Mouse (Mus musculus) forebrain, postnatal 0 days (tissue): ENCODE data around the gene Tmem255b. TPM values are rescaled to one million over a fixed set of nuclear protein-coding genes. Genes with fewer than 3 reads are reported as not detected.

Experiments used
- ATAC-seq: fragments of 200-750 bp; cut with Nextera tagmentation; 2 replicates; pipeline ENCODE4 v1.8.0; 2017; ENCODE audit warnings: mild to moderate bottlenecking, moderate library complexity
- DNase-seq: peaks from one replicate; pipeline ENCODE4 v3.0.0-alpha.2; 2015
- H3K27ac ChIP-seq: fragments of 300-500 bp; sonication (generic); 2 replicates; pipeline ENCODE4 v1.5.1; 2014; ENCODE audit warnings: low read depth, mild to moderate bottlenecking, antibody characterized with exemption, low read length, moderate library complexity, mixed read lengths
- H3K27me3 ChIP-seq: fragments of 300-500 bp; sonication (generic); 2 replicates; pipeline ENCODE4 v1.6.1; 2014; ENCODE audit warnings: mild to moderate bottlenecking, low read length, mixed read lengths; ENCODE audit not compliant: insufficient read depth
- H3K36me3 ChIP-seq: fragments of 300-500 bp; sonication (generic); 2 replicates; pipeline ENCODE4 v1.6.1; 2014; ENCODE audit warnings: mild to moderate bottlenecking, moderate library complexity; ENCODE audit not compliant: insufficient read depth
- H3K4me1 ChIP-seq: fragments of 300-500 bp; sonication (generic); 2 replicates; pipeline ENCODE4 v1.6.1; 2014; ENCODE audit warnings: antibody characterized with exemption; ENCODE audit not compliant: insufficient read depth
- H3K4me2 ChIP-seq: fragments of 300-500 bp; sonication (generic); 2 replicates; pipeline ENCODE4 v1.6.1; 2014; ENCODE audit warnings: low read depth, mild to moderate bottlenecking, moderate library complexity
- H3K4me3 ChIP-seq: fragments of 300-500 bp; sonication (generic); 2 replicates; pipeline ENCODE4 v1.5.1; 2014; ENCODE audit warnings: low read depth, low read length, mixed read lengths
- H3K9ac ChIP-seq: fragments of 300-500 bp; sonication (generic); 2 replicates; pipeline ENCODE4 v1.6.1; 2014; ENCODE audit warnings: mild to moderate bottlenecking
- H3K9me3 ChIP-seq: fragments of 300-500 bp; sonication (generic); 2 replicates; pipeline ENCODE4 v1.6.1; 2016; ENCODE audit warnings: low read length
- CTCF ChIP-seq: sonication (generic); IDR thresholded peaks from 2 replicates; pipeline ENCODE4 v1.5.1; 2016; ENCODE audit warnings: antibody characterized with exemption, control low read depth, low read depth
- WGBS: fragments of 180-500 bp; shearing (Covaris S2); extraction: QIAGEN DNeasy Blood & Tissue Kit; methylation state at CpG from one replicate; pipeline ENCODE4 v1.1.7; 2014; 5-methylcytosine and 5-hydroxymethylcytosine counted together
- polyA plus RNA-seq: library from polyadenylated mRNA; unstranded; fragments of >200 nt; fragmentation: Nextera tagmentation; extraction: Ambion mirVana; gene quantifications from 2 replicates; pipeline ENCODE4 v1.2.1, GENCODE M21; 2015
- total RNA-seq: library from RNA; depleted of rRNA; stranded (reverse); fragments of >200 nt; gene quantifications from 2 replicates; pipeline ENCODE4 v1.2.3, GENCODE M21; 2014

Gene Tmem255b
- total and polyA plus RNA-seq, 2 experiments from 2014 or later, result 1.0 to 1.6 TPM

DNA sequence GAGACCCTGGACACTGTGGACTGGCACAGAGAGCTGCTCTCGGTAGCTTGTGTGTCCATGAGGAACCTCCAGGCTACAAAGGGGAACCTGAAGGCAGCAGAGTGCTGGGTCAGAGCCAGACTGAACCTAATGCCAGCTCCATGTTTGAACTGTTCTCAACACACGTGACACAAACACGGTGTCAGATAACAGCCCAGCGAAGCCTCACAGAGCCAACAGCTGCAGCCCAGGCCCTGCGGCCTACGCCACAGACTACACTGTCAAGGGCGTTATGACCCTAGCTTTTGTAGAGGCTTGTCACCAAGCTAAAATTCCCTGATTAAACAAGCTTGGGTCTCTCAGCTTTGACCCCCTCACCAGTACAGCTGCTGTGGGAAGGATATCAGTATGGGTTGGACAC, 37.3 kb downstream of the Tmem255b start:
- peaks cover 14% of the 10 kb centered on the region for H3K36me3 ChIP-seq
- H3K27ac ChIP-seq, result no peak overlapping the region
- no peaks in the 10 kb centered on the region for H3K9me3 ChIP-seq
- H3K9ac ChIP-seq, result no peak overlapping the region
- no peak overlapping the region for H3K4me2 ChIP-seq
- 77% methylated on average over 7 of the region's 7 CpGs for WGBS
- no peak for TF ChIP-seq CTCF
- H3K4me1 ChIP-seq, result no peaks in the 10 kb centered on the region
- no peak overlapping the region for H3K4me3 ChIP-seq
- ATAC-seq, result no peak
- DNase-seq, result no peak
- H3K27me3 ChIP-seq, result no peaks in the 10 kb centered on the region

DNA sequence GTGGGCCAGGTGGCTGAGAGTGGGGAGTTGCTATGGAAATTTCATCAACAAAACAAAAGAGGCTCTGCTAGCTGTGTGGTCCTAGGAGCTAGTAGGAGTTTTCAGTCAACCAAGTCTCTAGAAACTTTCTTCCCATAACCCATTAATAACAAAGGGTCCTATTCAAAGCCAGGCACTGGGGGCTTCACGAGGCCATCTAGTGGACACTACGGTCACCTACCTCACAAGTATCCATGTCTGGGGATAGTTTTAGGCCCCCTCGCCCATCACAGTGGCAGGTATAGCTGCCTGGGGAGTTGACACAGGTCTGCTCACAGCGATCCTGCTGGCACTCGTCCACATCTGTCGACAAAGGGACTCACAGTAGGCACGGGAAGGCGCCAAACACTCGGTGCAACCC, 40.9 kb downstream of the Tmem255b start:
- no peaks in the 10 kb centered on the region for H3K27me3 ChIP-seq
- DNase-seq, result no peak
- H3K9me3 ChIP-seq, result no peaks in the 10 kb centered on the region
- H3K9ac ChIP-seq, result no peak overlapping the region
- no peak overlapping the region for H3K4me2 ChIP-seq
- no peaks in the 10 kb centered on the region for H3K4me1 ChIP-seq
- peak; percentile 39 for TF ChIP-seq CTCF
- no peak for ATAC-seq
- no peak overlapping the region for H3K27ac ChIP-seq
- peaks cover 16% of the 10 kb centered on the region for H3K36me3 ChIP-seq
- no peak overlapping the region for H3K4me3 ChIP-seq
- 61% methylated on average over 9 of the region's 9 CpGs for WGBS

DNA sequence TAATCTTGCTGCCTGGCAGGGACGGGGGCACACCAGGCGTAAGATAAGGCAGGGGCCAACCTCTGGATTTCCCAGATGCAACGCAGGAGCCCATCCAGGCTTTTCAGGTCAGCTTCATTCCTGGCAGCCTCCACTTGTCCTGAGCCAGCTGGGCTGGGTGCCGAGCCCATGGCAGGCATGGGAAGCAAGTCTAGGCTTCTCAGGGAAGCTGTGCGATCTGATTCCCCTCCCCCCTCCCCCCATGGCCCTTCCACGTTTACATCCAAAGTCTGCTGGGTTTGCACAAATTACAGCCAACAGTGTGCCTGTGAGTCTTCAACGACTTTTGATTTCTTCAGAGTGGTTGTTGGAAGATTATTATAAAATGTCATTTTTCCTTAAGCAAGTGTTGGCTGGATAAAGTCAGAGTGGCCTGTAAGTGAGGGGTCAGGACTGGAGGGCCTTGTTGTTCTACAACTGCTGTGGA, 46.1 kb downstream of the Tmem255b start:
- no peak for DNase-seq
- ATAC-seq, result no peak

DNA sequence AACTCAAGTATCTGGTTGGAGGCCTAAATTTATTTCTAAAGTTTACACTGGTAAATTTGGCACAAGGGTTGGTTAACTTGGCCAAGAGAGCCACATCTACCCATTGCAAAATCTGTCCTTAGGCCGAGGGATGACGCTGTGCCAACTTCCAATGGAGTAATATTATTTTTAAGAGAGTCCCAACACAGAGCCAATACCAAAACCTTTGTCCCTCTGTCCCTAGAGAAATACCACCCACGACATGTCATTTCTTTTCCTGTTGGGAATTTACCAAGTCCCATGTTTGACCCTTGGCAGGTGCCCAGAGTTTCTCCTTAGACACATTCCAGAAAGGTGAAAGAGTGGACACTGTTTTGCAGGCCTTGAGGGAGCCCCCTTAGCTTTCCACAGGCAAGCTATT, 46.6 kb downstream of the Tmem255b start:
- H3K4me3 ChIP-seq, result no peak overlapping the region
- DNase-seq (no peak), ATAC-seq (no peak)
- no peak overlapping the region for H3K9ac ChIP-seq
- WGBS, result 85% methylated on average over 3 of the region's 3 CpGs
- peaks cover 18% of the 10 kb centered on the region for H3K36me3 ChIP-seq
- TF ChIP-seq CTCF, result no peak
- no peaks in the 10 kb centered on the region for H3K9me3 ChIP-seq
- H3K27me3 ChIP-seq, result no peaks in the 10 kb centered on the region
- no peaks in the 10 kb centered on the region for H3K4me1 ChIP-seq
- H3K27ac ChIP-seq, result no peak overlapping the region
- no peak overlapping the region for H3K4me2 ChIP-seq

More for the DNA sequence above, 46.1 kb downstream of the Tmem255b start:
- TF ChIP-seq CTCF, result no peak
- Histone ChIP-seq H3K27me3 (no peaks in the 10 kb centered on the region), H3K27ac (no peak overlapping the region), H3K9ac (no peak overlapping the region), H3K4me2 (no peak overlapping the region), H3K4me3 (no peak overlapping the region), H3K9me3 (no peaks in the 10 kb centered on the region), H3K4me1 (no peaks in the 10 kb centered on the region), H3K36me3 (peaks cover 18% of the 10 kb centered on the region)
- 79% methylated on average over 7 of the region's 7 CpGs for WGBS

DNA sequence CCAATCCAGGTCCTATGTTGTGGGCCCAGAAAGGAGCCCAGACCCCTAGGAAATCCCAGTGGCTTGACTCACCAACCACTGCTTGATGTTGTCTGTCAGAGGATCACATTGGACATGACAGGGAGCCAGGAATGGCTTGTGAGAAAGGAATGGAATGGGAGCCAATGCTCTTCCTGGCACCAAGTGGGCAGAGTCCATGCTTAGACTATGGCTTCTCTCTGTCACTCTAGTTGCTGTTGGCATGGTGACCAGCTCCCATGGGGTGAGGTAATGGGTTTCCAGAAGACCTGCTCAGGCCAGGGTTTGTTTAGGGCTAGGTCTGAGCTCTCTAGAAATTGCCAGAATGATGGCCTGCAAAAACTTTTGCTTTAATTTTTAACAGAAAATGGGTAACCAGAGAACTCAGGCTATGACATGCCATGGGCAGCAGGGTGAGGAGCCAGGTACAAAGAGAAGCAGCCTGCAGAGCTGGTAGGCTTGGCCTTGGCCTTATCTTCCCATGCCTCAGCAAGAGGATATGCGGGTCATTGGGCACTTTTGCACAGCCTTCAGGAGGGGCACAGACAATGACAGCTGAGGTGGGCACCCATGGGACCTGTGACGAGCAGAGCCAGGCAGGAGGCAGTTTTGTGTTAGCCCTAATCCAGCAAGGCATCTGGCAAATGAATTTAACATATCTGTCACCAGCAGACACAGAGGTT, 47.3 kb downstream of the Tmem255b start:
- whole genome bisulfite sequencing, result 92% methylated on average over 2 of the region's 2 CpGs
- Histone ChIP-seq H3K36me3 (peaks cover 18% of the 10 kb centered on the region), H3K9ac (no peak overlapping the region), H3K4me2 (no peak overlapping the region), H3K27me3 (no peaks in the 10 kb centered on the region), H3K9me3 (no peaks in the 10 kb centered on the region), H3K27ac (no peak overlapping the region), H3K4me3 (no peak overlapping the region), H3K4me1 (no peaks in the 10 kb centered on the region)
- DNase-seq (no peak), ATAC-seq (no peak)
- no peak for TF ChIP-seq CTCF

DNA sequence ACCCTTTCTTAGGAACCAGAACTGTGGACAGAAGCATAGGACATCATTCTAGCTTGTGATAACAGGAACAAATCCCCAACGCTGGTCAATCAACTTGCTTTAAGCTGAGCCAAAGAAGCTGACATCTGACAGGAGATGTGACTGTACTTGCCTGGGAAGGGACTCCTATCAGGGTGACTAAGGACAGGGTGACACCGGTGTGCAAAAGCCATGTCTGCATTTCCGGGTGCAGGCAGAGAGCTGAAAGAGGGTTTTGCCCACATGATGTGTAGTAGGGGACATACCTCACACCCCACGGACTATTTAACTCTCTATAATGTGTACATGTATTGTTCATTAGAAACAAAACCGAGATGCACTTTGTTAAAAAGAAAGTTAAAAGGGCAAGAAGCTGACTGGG, 48.2 kb downstream of the Tmem255b start:
- no peak for TF ChIP-seq CTCF
- 87% methylated on average over 5 of the region's 5 CpGs for WGBS
- no peak overlapping the region for H3K4me2 ChIP-seq

DNA sequence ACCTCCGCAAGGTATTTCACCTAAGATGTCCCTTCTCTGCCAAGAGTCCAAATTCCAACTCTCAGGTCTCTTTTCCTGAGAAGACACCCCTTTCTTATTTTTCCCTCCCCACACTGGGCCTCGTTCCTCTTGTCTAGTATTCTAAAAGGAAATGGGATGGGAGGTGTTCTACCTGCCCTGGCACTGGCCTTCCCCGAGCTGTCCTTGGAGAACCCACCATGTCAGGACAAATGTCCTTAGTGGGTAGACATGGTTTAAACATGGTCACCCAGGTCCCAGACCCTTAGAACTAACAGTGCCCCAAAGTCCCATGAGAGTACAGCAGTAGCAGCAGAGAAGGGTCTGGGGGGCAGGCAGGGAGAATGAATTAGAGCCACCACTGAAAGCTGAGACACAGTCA, 54.4 kb downstream of the Tmem255b start:
- no peak overlapping the region for H3K4me2 ChIP-seq
- DNase-seq (no peak), ATAC-seq (no peak)
- H3K4me1 ChIP-seq, result peaks cover 8% of the 10 kb centered on the region; the same call in 1 of the 2 replicates
- no peak overlapping the region for H3K27ac ChIP-seq
- H3K4me3 ChIP-seq, result no peak overlapping the region
- H3K9me3 ChIP-seq, result no peaks in the 10 kb centered on the region
- no peak for TF ChIP-seq CTCF
- no peak overlapping the region for H3K9ac ChIP-seq
- H3K36me3 ChIP-seq, result no peaks in the 10 kb centered on the region
- 82% methylated on average over 3 of the region's 3 CpGs for WGBS
- H3K27me3 ChIP-seq, result peaks cover 7% of the 10 kb centered on the region; the same call in 1 of the 2 replicates

More for the DNA sequence above, 48.2 kb downstream of the Tmem255b start:
- no peak overlapping the region for H3K9ac ChIP-seq
- no peaks in the 10 kb centered on the region for H3K9me3 ChIP-seq
- no peaks in the 10 kb centered on the region for H3K4me1 ChIP-seq
- ATAC-seq (no peak), DNase-seq (no peak)
- peaks cover 11% of the 10 kb centered on the region; the same call in 1 of the 2 replicates for H3K36me3 ChIP-seq
- H3K27me3 ChIP-seq, result no peaks in the 10 kb centered on the region
- no peak overlapping the region for H3K4me3 ChIP-seq
- no peak overlapping the region for H3K27ac ChIP-seq
